Mouse (Mus musculus) megakaryocyte, embryonic 14.5 days (primary cell): ENCODE measurements around the gene Srsf7. TPM values are rescaled to one million over a fixed set of nuclear protein-coding genes. Genes with fewer than 3 reads are reported as not detected.

Experiments used
- H3K27me3 ChIP-seq: replicated peaks from 2 replicates; pipeline ENCODE3; 2012; ENCODE audit warnings: inconsistent platforms
- H3K36me3 ChIP-seq: replicated peaks from 2 replicates; pipeline ENCODE3; 2012; ENCODE audit warnings: low read length, inconsistent platforms, mixed read lengths
- H3K4me1 ChIP-seq: 2 replicates; pipeline ENCODE4 v1.6.1; 2012; ENCODE audit warnings: inconsistent platforms
- H3K4me3 ChIP-seq: replicated peaks from 2 replicates; pipeline ENCODE3; 2012; ENCODE audit warnings: moderate library complexity, mild to moderate bottlenecking, inconsistent platforms
- H3K9me3 ChIP-seq: 2 replicates; pipeline ENCODE4 v1.6.1; 2012; ENCODE audit warnings: inconsistent platforms
- FLI1 ChIP-seq: IDR thresholded peaks from 2 replicates; pipeline ENCODE4 v1.6.1; 2012; ENCODE audit warnings: low read length, inconsistent platforms, mixed read lengths
- GATA1 ChIP-seq: IDR thresholded peaks from 3 replicates; pipeline ENCODE4 v1.6.1; 2012; ENCODE audit warnings: mixed read lengths, low read length, inconsistent platforms, borderline replicate concordance
- polyA plus RNA-seq: library from polyadenylated mRNA; stranded (reverse); fragments of >175 nt; gene quantifications from 2 replicates; pipeline ENCODE4 v1.2.3, GENCODE M21; 2012; ENCODE audit warnings: low replicate concordance; ENCODE audit not compliant: insufficient read depth

The Srsf7 gene
- polyA plus RNA-seq, 1 experiment, result 57.6 TPM

DNA sequence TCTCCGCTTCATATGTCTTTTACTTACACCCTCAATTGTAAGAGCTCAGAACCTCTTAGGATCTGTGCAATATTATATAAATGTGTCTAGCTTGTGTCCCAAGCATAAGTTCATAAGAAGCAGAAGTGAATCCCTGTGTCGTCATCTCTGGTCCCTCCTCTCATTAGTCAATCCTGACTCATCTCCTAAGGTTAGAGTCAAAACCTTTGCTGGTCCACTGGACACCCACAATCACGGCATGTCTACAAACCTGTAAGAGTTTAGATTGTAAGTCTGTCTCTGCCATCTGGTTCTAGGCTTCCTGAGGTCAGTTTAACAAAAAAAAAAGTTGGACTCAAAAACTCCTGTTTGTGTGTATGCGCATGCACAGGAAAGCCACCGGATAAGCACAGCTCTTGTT is 34.3 kb downstream of the Srsf7 start:
- no peaks in the 10 kb centered on the region for H3K36me3 ChIP-seq
- no peak overlapping the region for H3K4me3 ChIP-seq
- no peaks in the 10 kb centered on the region for H3K9me3 ChIP-seq
- peaks cover 21% of the 10 kb centered on the region for H3K4me1 ChIP-seq
- H3K27me3 ChIP-seq, result peaks cover 17% of the 10 kb centered on the region
- TF ChIP-seq GATA1, result no peak
- no peak for TF ChIP-seq FLI1

DNA sequence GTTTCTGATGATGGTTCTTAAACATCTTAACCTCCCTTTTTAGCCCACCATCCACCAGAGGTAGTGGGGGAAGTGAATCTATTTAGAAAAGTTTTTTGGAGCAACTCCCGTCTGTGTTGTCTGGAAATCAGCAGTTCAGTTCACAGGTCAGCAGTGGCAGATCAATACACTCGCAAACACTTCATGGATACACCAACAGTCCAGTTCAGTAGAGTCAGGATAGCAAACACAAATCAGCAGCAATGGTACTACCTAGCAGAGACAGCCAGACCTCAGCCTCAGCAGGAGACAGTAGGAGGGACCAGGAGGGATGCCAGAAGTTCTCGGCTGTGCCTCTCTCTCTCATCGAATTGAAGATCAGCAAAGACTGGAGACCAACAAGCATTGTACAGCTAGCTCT is 35.2 kb downstream of the Srsf7 start:
- TF ChIP-seq FLI1 (no peak), GATA1 (no peak)
- Histone ChIP-seq H3K4me3 (no peak overlapping the region), H3K4me1 (peaks cover 23% of the 10 kb centered on the region), H3K9me3 (no peaks in the 10 kb centered on the region), H3K27me3 (peaks cover 24% of the 10 kb centered on the region), H3K36me3 (no peaks in the 10 kb centered on the region)

DNA sequence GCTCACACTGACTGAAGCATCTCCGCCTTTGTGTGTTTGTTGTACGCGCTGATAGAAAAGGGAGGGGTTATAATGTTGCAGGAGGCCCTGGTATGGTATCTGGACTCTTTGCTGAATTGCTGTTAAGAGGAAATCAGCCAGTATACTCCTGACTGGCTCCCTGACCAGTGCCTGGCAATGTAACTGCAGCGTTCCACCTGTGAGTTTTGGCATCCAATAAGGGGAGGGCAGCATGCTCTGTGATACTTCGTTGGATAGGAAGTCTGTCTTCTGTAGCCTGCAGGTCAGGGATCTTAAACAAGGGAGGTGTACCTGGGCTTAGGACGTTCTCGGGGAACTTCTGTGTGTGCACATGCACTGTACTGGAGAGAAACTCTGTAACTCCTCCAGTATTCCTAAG is 36.2 kb downstream of the Srsf7 start:
- TF ChIP-seq FLI1 (no peak), GATA1 (no peak)
- Histone ChIP-seq H3K4me1 (peaks cover 23% of the 10 kb centered on the region), H3K36me3 (no peaks in the 10 kb centered on the region), H3K4me3 (no peak overlapping the region), H3K27me3 (peaks cover 30% of the 10 kb centered on the region), H3K9me3 (no peaks in the 10 kb centered on the region)

DNA sequence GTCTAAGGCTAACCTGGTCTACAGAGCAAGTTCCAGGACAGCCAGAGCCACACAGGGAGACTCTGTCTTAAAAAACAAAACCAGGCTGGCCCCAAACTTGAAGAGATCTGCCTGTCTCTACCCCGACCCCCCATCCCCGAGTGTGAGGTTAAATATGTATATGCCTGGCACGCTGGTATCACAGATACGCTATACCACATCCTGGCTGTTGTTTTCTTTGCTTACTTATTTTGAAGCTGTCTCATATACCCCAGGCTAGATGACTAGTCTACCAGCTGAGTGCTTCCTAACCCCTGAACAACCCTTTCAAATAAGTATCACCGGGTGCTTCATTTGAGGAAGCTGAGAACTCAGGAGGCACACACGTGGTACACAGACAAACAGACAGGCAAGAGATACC is 37.3 kb downstream of the Srsf7 start:
- H3K36me3 ChIP-seq, result no peaks in the 10 kb centered on the region
- peaks cover 36% of the 10 kb centered on the region for H3K27me3 ChIP-seq
- peaks cover 19% of the 10 kb centered on the region; the same call in 1 of the 2 replicates for H3K4me1 ChIP-seq
- no peaks in the 10 kb centered on the region for H3K9me3 ChIP-seq
- H3K4me3 ChIP-seq, result no peak overlapping the region
- TF ChIP-seq FLI1 (no peak), GATA1 (no peak)

DNA sequence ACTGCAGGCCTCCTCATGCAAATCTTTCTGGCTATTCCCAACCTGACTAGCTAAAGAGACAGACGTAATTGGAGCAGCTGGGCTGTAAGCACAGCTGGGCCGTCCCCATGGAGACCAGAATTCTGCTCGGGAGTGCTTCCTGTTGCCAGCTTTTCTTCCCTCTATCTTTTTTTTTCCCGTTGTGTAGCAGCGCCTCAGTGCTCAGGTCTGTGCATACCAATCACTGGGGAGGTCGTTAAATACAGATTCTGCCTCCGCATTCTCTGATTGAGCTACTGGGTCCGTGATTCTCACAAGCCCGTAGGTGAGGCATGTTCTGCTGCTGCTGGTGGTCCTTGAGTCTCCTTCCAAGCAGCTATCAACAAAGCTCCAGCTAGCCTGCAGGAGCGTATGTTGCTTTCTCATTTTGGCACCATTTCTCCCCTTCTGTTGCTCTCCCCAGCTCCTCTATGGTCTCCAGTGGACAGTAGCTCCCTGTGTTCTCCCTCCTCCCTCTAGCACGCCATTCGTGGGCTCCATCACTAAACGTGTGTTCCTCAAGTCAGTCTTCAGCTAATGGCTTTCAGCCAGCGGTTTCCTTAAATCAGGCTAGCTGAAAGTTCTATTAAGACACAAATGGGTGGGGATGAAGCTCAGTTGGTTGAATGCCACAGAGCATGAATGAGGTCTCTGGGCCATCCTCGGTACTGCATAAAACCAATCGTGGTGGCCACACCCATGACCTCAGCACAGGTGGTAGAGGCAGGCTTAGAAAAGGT is 38.5 kb downstream of the Srsf7 start:
- no peak for TF ChIP-seq GATA1
- no peak for TF ChIP-seq FLI1
- H3K9me3 ChIP-seq, result no peaks in the 10 kb centered on the region
- H3K36me3 ChIP-seq, result no peaks in the 10 kb centered on the region
- H3K4me1 ChIP-seq, result peaks cover 11% of the 10 kb centered on the region; the same call in 1 of the 2 replicates
- peaks cover 37% of the 10 kb centered on the region for H3K27me3 ChIP-seq
- H3K4me3 ChIP-seq, result no peak overlapping the region

DNA sequence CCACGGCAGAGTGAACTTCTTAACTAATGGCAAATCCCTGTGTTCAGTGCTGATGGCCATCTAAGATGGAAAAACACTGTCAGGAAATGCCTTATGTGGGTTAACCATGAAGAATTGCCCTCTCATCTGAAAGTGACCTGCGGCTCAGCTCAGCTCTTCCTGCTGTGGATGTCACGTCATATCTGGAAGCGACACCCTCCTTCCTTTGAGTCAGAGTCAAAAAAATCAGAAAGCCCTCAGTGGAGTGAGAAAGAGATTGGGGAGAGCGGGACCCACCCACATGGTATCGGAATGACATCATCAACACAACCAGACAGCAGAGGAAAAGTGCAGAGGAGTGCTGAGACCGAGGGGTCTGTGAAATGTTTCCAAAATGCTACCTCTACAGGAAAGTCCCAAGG is 39.3 kb downstream of the Srsf7 start:
- peaks cover 7% of the 10 kb centered on the region; the same call in 1 of the 2 replicates for H3K4me1 ChIP-seq

DNA sequence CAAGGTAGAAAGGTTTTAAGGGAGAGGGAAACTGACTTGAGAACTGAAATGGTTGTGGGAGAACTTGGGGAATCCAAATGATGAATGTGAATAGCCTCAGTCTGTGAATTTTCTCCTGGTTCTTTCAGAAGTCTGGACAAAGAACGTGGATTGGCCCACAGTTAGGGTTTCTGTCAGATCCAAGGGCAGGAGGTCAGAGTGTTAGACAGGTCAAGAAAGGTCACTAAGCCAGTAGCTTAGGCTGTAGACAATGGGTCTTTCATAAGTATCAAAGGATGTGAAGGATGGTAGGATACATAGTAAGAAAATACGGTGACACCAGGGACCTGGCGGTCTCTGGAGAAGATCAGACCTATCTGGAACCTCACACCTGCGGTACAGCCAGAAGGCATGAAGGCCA is 39.7 kb downstream of the Srsf7 start:
- Histone ChIP-seq H3K36me3 (no peaks in the 10 kb centered on the region), H3K4me3 (no peak overlapping the region), H3K27me3 (peaks cover 37% of the 10 kb centered on the region), H3K4me1 (peaks cover 7% of the 10 kb centered on the region; the same call in 1 of the 2 replicates), H3K9me3 (no peaks in the 10 kb centered on the region)
- TF ChIP-seq GATA1, result no peak
- TF ChIP-seq FLI1, result no peak

More for the DNA sequence above, 39.3 kb downstream of the Srsf7 start:
- H3K27me3 ChIP-seq, result peaks cover 37% of the 10 kb centered on the region
- TF ChIP-seq GATA1, result no peak
- TF ChIP-seq FLI1, result no peak
- no peaks in the 10 kb centered on the region for H3K36me3 ChIP-seq
- H3K9me3 ChIP-seq, result no peaks in the 10 kb centered on the region
- no peak overlapping the region for H3K4me3 ChIP-seq

DNA sequence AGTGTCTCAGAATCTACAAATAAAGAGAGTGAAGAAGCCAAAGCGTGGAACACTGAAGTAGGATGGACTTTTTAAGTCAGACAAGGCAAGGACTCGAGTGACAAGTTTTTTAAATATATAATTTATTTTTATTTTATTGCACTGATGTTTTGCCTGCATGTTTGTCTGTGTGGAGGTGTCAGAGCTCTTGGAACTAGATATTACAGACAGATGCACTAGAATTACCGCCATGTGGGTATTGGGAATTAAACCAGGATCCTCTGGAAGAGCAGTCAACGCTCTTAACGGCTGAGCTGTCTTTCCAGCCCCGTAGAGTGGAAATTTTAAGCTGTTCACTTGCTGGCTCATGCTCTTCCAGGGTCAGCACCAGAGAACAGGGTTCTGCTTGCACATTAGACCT is 40.8 kb downstream of the Srsf7 start:
- H3K27me3 ChIP-seq, result peaks cover 38% of the 10 kb centered on the region
- no peaks in the 10 kb centered on the region for H3K36me3 ChIP-seq
- TF ChIP-seq GATA1, result no peak
- TF ChIP-seq FLI1, result no peak
- H3K4me3 ChIP-seq, result no peak overlapping the region
- no peaks in the 10 kb centered on the region for H3K9me3 ChIP-seq
- peaks cover 7% of the 10 kb centered on the region; the same call in 1 of the 2 replicates for H3K4me1 ChIP-seq

DNA sequence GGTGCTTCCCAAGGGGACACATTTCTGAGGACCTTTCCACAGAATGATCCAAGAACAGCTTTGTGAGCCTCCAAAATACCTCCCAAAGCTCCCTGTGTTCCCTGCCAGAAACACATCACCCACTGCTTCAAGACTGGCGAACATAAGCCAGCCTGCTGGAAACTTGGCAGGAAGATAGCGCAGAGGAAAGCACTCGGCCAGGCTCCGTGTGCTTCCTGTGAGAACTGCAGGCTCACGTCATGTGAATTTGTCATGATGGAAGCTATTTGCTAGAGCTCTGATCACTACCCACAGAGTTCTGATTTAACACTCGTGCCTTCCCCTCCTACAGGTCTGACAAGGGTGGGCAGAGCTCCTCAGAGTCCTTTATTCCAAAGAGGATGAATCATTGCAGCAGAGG is 41.4 kb downstream of the Srsf7 start:
- no peaks in the 10 kb centered on the region for H3K9me3 ChIP-seq
- TF ChIP-seq FLI1 (no peak), GATA1 (no peak)

DNA sequence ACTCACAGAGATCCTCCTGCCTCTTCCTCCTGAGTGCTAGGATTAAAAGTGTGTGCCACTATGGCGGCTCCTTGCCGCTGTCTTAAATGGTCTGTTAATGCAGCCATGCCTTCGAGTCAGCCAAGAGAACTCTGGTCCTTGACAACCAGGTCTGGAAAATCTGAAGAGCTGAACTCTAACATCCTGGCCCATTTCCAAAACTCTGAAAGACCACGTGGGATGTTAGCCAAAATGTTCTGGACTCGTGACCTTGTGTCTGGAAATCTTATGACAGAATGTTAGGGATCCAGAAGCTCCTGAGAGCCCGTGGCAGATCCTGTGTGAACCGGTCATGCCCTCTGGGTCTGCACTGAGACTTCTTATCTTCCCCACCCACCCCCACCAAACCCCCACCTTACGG is 43.1 kb downstream of the Srsf7 start:
- H3K9me3 ChIP-seq, result no peaks in the 10 kb centered on the region

More for the DNA sequence above, 41.4 kb downstream of the Srsf7 start:
- H3K27me3 ChIP-seq, result peaks cover 36% of the 10 kb centered on the region
- no peaks in the 10 kb centered on the region for H3K36me3 ChIP-seq
- H3K4me1 ChIP-seq, result peaks cover 7% of the 10 kb centered on the region; the same call in 1 of the 2 replicates
- H3K4me3 ChIP-seq, result no peak overlapping the region

DNA sequence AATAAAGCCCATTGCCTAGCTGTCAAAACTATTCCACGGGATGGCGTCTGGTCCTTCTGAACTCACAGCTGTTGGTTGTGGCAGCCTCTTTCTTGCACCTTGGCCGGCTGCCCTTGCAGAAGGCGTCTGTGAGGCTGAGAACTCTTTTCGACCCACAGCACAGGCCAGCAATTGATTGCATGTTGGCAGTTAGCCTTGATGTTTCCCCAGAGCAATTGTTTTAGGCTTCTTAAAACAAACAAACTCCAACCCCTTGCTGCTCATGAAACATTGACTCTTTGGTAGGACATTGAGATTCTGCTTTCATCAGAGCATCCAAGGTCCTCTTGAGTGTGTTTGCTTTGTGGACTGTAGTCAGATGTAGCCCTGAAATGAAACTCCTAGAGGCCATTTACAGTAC is 46.7 kb downstream of the Srsf7 start:
- Histone ChIP-seq H3K36me3 (no peaks in the 10 kb centered on the region), H3K4me1 (no peaks in the 10 kb centered on the region), H3K4me3 (no peak overlapping the region), H3K9me3 (no peaks in the 10 kb centered on the region), H3K27me3 (peaks cover 11% of the 10 kb centered on the region)
- TF ChIP-seq FLI1, result no peak
- no peak for TF ChIP-seq GATA1

More for the DNA sequence above, 43.1 kb downstream of the Srsf7 start:
- H3K4me3 ChIP-seq, result no peak overlapping the region
- TF ChIP-seq FLI1 (no peak), GATA1 (no peak)
- H3K27me3 ChIP-seq, result peaks cover 36% of the 10 kb centered on the region
- peaks cover 7% of the 10 kb centered on the region; the same call in 1 of the 2 replicates for H3K4me1 ChIP-seq
- no peaks in the 10 kb centered on the region for H3K36me3 ChIP-seq
